Mouse (Mus musculus) hindbrain, postnatal 0 days (tissue): Measurements from ENCODE around the gene Fkbp14. TPM values are rescaled to one million over a fixed set of nuclear protein-coding genes. Genes with fewer than 3 reads are reported as not detected.
A peak's percentile ranks its signal among the peaks of the same experiment; 100 is the strongest.

Experiments used
- ATAC-seq: fragments of 200-750 bp; cut with Nextera tagmentation; 2 replicates; pipeline ENCODE4 v1.8.0; 2017; ENCODE audit warnings: mild to moderate bottlenecking, moderate TSS enrichment, moderate library complexity
- DNase-seq: peaks from one replicate; pipeline ENCODE4 v3.0.0-alpha.2; 2015; ENCODE audit warnings: low spot score
- H3K27ac ChIP-seq: fragments of 300-500 bp; sonication (generic); 2 replicates; pipeline ENCODE4 v1.5.1; 2014; ENCODE audit warnings: mild to moderate bottlenecking
- H3K27me3 ChIP-seq: fragments of 300-500 bp; sonication (generic); 2 replicates; pipeline ENCODE4 v1.6.1; 2014; ENCODE audit warnings: low read length, mixed read lengths; ENCODE audit not compliant: insufficient read depth
- H3K36me3 ChIP-seq: fragments of 300-500 bp; sonication (generic); 2 replicates; pipeline ENCODE4 v1.6.1; 2014; ENCODE audit warnings: low read length, mixed read lengths; ENCODE audit not compliant: insufficient read depth
- H3K4me1 ChIP-seq: fragments of 300-500 bp; sonication (generic); 2 replicates; pipeline ENCODE4 v1.6.1; 2014; ENCODE audit warnings: antibody characterized with exemption, low read length, mixed read lengths; ENCODE audit not compliant: insufficient read depth
- H3K4me2 ChIP-seq: fragments of 300-500 bp; sonication (generic); 2 replicates; pipeline ENCODE4 v1.6.1; 2014; ENCODE audit warnings: low read depth, mild to moderate bottlenecking, low read length, moderate library complexity, mixed read lengths
- H3K4me3 ChIP-seq: fragments of 300-500 bp; sonication (generic); 2 replicates; pipeline ENCODE4 v1.5.1; 2014; ENCODE audit warnings: low read length
- H3K9ac ChIP-seq: fragments of 300-500 bp; sonication (generic); replicated peaks from 2 replicates; pipeline ENCODE4 v1.6.1; 2014; ENCODE audit warnings: mild to moderate bottlenecking, low read length, moderate library complexity, mixed read lengths
- H3K9me3 ChIP-seq: fragments of 300-500 bp; sonication (generic); 2 replicates; pipeline ENCODE4 v1.6.1; 2016; ENCODE audit warnings: low read length, mixed read lengths
- CTCF ChIP-seq: IDR thresholded peaks from 2 replicates; pipeline ENCODE4 v1.5.1; 2016; ENCODE audit warnings: antibody characterized with exemption, control low read depth, low read depth
- WGBS: fragments of 180-500 bp; shearing (Covaris S2); extraction: QIAGEN DNeasy Blood & Tissue Kit; methylation state at CpG from one replicate; pipeline ENCODE4 v1.1.7; 2014; 5-methylcytosine and 5-hydroxymethylcytosine counted together
- polyA plus RNA-seq: library from polyadenylated mRNA; unstranded; fragments of >200 nt; fragmentation: Nextera tagmentation; extraction: Ambion mirVana; gene quantifications from 2 replicates; pipeline ENCODE4 v1.2.1, GENCODE M21; 2015
- total RNA-seq: library from RNA; depleted of rRNA; stranded (reverse); fragments of >200 nt; gene quantifications from 2 replicates; pipeline ENCODE4 v1.2.3, GENCODE M21; 2014

The Fkbp14 gene
- total and polyA plus RNA-seq, 2 experiments from 2014 or later = 5.7 to 6.9 TPM

GRCm38 (mm10) chr6:54590691-54591090 is 6.4 kb downstream of the Fkbp14 start:
- no peak for DNase-seq
- no peak for TF ChIP-seq CTCF
- H3K36me3 ChIP-seq = no peaks in the 10 kb centered on the region
- H3K4me3 ChIP-seq = no peak overlapping the region
- H3K9me3 ChIP-seq = no peaks in the 10 kb centered on the region
- no peaks in the 10 kb centered on the region for H3K27me3 ChIP-seq
- ATAC-seq = no peak
- WGBS = 88% methylated on average over 2 of the region's 2 CpGs
- H3K4me2 ChIP-seq = no peak overlapping the region
- H3K4me1 ChIP-seq = peaks cover 5% of the 10 kb centered on the region; the same call in 1 of the 2 replicates
- H3K9ac ChIP-seq = no peak overlapping the region
- H3K27ac ChIP-seq = no peak overlapping the region

GRCm38 (mm10) chr6:54588212-54588611 is 8.9 kb downstream of the Fkbp14 start:
- no peak for ATAC-seq
- no peaks in the 10 kb centered on the region for H3K9me3 ChIP-seq
- no peak overlapping the region for H3K9ac ChIP-seq
- H3K4me1 ChIP-seq = no peaks in the 10 kb centered on the region
- no peaks in the 10 kb centered on the region for H3K36me3 ChIP-seq
- 24% methylated on average over 1 of the region's 1 CpGs for WGBS
- no peak for TF ChIP-seq CTCF
- H3K4me3 ChIP-seq = no peak overlapping the region
- H3K27me3 ChIP-seq = no peaks in the 10 kb centered on the region
- H3K27ac ChIP-seq = no peak overlapping the region
- no peak overlapping the region for H3K4me2 ChIP-seq
- no peak for DNase-seq

- DNase-seq = no peak
- TF ChIP-seq CTCF = no peak
- Histone ChIP-seq H3K27me3 (no peaks in the 10 kb centered on the region), H3K4me1 (no peaks in the 10 kb centered on the region), H3K36me3 (no peaks in the 10 kb centered on the region), H3K4me3 (no peak overlapping the region), H3K9ac (no peak overlapping the region), H3K4me2 (no peak overlapping the region), H3K9me3 (no peaks in the 10 kb centered on the region), H3K27ac (no peak overlapping the region)
- no peak for ATAC-seq
- WGBS = 90% methylated on average over 4 of the region's 4 CpGs
Measured at GRCm38 (mm10) chr6:54587683-54588082, 9.4 kb downstream of the Fkbp14 start.

- H3K4me3 ChIP-seq = no peak overlapping the region
- no peaks in the 10 kb centered on the region for H3K36me3 ChIP-seq
- H3K9me3 ChIP-seq = no peaks in the 10 kb centered on the region
- no peak overlapping the region for H3K4me2 ChIP-seq
- no peaks in the 10 kb centered on the region for H3K4me1 ChIP-seq
- no peak for DNase-seq
- ATAC-seq = no peak
- no peak for TF ChIP-seq CTCF
- H3K27ac ChIP-seq = no peak overlapping the region
- 60% methylated on average over 8 of the region's 8 CpGs for WGBS
- no peak overlapping the region for H3K9ac ChIP-seq
- no peaks in the 10 kb centered on the region for H3K27me3 ChIP-seq
Measured at GRCm38 (mm10) chr6:54586911-54587310, 10.2 kb downstream of the Fkbp14 start.

- WGBS = 25% methylated on average over 2 of the region's 2 CpGs
- Histone ChIP-seq H3K4me1 (no peaks in the 10 kb centered on the region), H3K9ac (no peak overlapping the region), H3K4me3 (no peak overlapping the region), H3K27ac (no peak overlapping the region), H3K27me3 (no peaks in the 10 kb centered on the region), H3K36me3 (no peaks in the 10 kb centered on the region), H3K4me2 (no peak overlapping the region), H3K9me3 (no peaks in the 10 kb centered on the region)
- DNase-seq = peak; percentile 84
- ATAC-seq = no peak
- peak; percentile 80 for TF ChIP-seq CTCF
Measured at GRCm38 (mm10) chr6:54586175-54586574, 10.9 kb downstream of the Fkbp14 start.

GRCm38 (mm10) chr6:54573218-54573955 is 23.7 kb downstream of the Fkbp14 start:
- Histone ChIP-seq H3K4me1 (peaks cover 3% of the 10 kb centered on the region; the same call in 1 of the 2 replicates), H3K27me3 (no peaks in the 10 kb centered on the region), H3K27ac (no peak overlapping the region), H3K9ac (no peak overlapping the region), H3K36me3 (no peaks in the 10 kb centered on the region), H3K9me3 (no peaks in the 10 kb centered on the region), H3K4me3 (no peak overlapping the region), H3K4me2 (no peak overlapping the region)
- peak; percentile 31 for DNase-seq
- peak; percentile 53; the same call in 1 of the 2 replicates for ATAC-seq
- TF ChIP-seq CTCF = no peak
- WGBS = 15% methylated on average over 6 of the region's 6 CpGs

- TF ChIP-seq CTCF = no peak
- H3K27me3 ChIP-seq = no peaks in the 10 kb centered on the region
- peak overlapping the region; percentile 48; the same call in 1 of the 2 replicates for H3K27ac ChIP-seq
- DNase-seq (peak; percentile 16), ATAC-seq (no peak)
- H3K36me3 ChIP-seq = no peaks in the 10 kb centered on the region
- no peak overlapping the region for H3K4me3 ChIP-seq
- peak overlapping the region; percentile 19; the same call in 1 of the 2 replicates for H3K4me2 ChIP-seq
- H3K4me1 ChIP-seq = peaks cover 4% of the 10 kb centered on the region; the same call in 1 of the 2 replicates
- WGBS = 18% methylated on average over 7 of the region's 7 CpGs
- no peak overlapping the region for H3K9ac ChIP-seq
- no peaks in the 10 kb centered on the region for H3K9me3 ChIP-seq
Measured at GRCm38 (mm10) chr6:54569776-54570175, 27.3 kb downstream of the Fkbp14 start.
